Mouse (Mus musculus) CH12.LX (cell line): ENCODE measurements around the gene Pus7l.

Experiments
- CHD2 ChIP-seq: IDR thresholded peaks from 2 replicates; pipeline ENCODE4 v1.6.1; 2011; ENCODE audit warnings: low read length, improper control_type of control experiment
- CTCF ChIP-seq, 2 experiments: IDR thresholded peaks in 1 of 2; conservative IDR thresholded peaks in 1 of 2; 2 replicates each; pipeline ENCODE4 v1.5.1; 2011 to 2012; ENCODE audit warnings: low read depth in 2 of 2, low read length in 2 of 2, improper control_type of control experiment in 1 of 2, inconsistent platforms in 1 of 2, mild to moderate bottlenecking in 1 of 2, moderate library complexity in 1 of 2
- EP300 ChIP-seq: IDR thresholded peaks from 2 replicates; pipeline ENCODE4 v1.6.1; 2011; ENCODE audit warnings: low read length, improper control_type of control experiment
- MAX ChIP-seq: IDR thresholded peaks from 2 replicates; pipeline ENCODE4 v1.6.1; 2011; ENCODE audit warnings: low read length, improper control_type of control experiment
- MYC ChIP-seq: IDR thresholded peaks from 2 replicates; pipeline ENCODE4 v1.6.1; 2011; ENCODE audit warnings: low read depth, mild to moderate bottlenecking, improper control_type of control experiment, low read length
- POLR2A ChIP-seq: IDR thresholded peaks from 2 replicates; pipeline ENCODE4 v1.6.1; 2011; ENCODE audit warnings: low read depth, mild to moderate bottlenecking, improper control_type of control experiment, low read length
- SMC3 ChIP-seq: IDR thresholded peaks from 2 replicates; pipeline ENCODE4 v1.6.1; 2011; ENCODE audit warnings: low read depth, low read length, improper control_type of control experiment
- ZMIZ1 ChIP-seq: IDR thresholded peaks from 2 replicates; pipeline ENCODE4 v1.6.1; 2012; ENCODE audit warnings: low read depth, mild to moderate bottlenecking, inconsistent platforms, low read length, improper control_type of control experiment
- ZNF384 ChIP-seq: IDR thresholded peaks from 2 replicates; pipeline ENCODE4 v1.6.1; 2012; ENCODE audit warnings: low read depth, low read length, improper control_type of control experiment, inconsistent platforms

DNA sequence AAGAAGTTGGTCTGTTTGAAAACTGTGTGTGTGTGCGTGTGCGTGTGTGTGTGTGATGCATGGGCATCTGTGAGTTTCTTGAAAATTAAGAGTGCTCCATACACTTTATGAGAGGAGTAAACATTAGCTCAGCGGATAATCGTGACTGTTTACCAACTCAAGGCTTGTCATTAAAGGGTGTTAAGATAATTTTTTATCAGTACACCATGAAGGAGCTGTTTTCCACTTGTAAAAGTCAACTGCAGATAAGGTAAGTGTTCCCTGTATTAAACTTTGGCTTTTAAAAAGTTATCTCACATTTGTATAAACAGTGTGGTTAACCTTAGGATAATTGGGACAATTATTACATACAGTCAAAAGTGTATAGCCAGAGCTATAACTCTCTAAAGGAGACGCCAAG is 11.0 kb downstream of the Pus7l start:
- TF ChIP-seq MYC: no peak
- TF ChIP-seq EP300: no peak
- TF ChIP-seq SMC3: no peak
- TF ChIP-seq POLR2A: no peak
- no peak for TF ChIP-seq CTCF (conservative IDR thresholded peaks at IDR 0.05 in 1 of 2, IDR thresholded peaks at IDR 0.05 in 1 of 2; ENCODE audit: low read depth in 2 of 2, low read length in 2 of 2)
- TF ChIP-seq MAX: no peak
- no peak for TF ChIP-seq CHD2
- TF ChIP-seq ZNF384: no peak
- no peak for TF ChIP-seq ZMIZ1
